Mouse (Mus musculus) erythroblast, embryonic 14.5 days (primary cell): ENCODE results near the gene Cyp3a13.

Experiments
- GATA1 ChIP-seq: IDR thresholded peaks from 2 replicates; pipeline ENCODE4 v1.6.1; 2012; ENCODE audit warnings: low read length, inconsistent platforms, mixed read lengths
- TAL1 ChIP-seq: IDR thresholded peaks from 3 replicates; pipeline ENCODE4 v1.6.1; 2012; ENCODE audit warnings: low read length, inconsistent platforms, mixed read lengths

- TF ChIP-seq GATA1 (no peak), TAL1 (no peak)
Measured at GRCm38 (mm10) chr5:137947303-137947702, 25.9 kb upstream of the Cyp3a13 start.
